Mouse (Mus musculus) naive thymus-derived CD4-positive, alpha-beta T cell, adult 2 months (primary cell): Measurements from ENCODE around the gene Pitpnb.
A peak's percentile ranks its signal among the peaks of the same experiment; 100 is the strongest.

Experiments used
- DNase-seq: peaks from one replicate; pipeline ENCODE4 v3.0.0-alpha.2; 2011; ENCODE audit warnings: low read depth

Pitpnb gene

DNA sequence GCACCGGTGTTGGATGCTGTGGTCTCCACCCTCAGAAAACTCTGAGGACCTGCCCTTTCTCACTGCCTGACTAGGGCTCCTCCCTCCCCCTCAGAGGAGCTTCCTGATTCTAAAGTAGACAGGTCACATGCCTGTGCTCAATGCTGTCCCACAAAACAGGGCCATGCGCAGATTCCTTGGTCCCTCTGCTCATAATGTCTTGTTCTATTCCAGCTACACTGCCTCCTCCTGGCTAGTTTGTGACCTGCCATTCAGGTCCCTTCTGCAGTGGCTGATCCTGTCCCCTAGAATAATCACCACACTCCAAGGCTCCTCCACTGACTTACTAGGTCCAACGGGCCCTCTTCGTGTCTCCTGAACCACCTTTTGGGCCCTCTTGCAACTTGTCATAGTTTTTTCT is 65.6 kb downstream of the Pitpnb start:
- DNase-seq: no peak

DNA sequence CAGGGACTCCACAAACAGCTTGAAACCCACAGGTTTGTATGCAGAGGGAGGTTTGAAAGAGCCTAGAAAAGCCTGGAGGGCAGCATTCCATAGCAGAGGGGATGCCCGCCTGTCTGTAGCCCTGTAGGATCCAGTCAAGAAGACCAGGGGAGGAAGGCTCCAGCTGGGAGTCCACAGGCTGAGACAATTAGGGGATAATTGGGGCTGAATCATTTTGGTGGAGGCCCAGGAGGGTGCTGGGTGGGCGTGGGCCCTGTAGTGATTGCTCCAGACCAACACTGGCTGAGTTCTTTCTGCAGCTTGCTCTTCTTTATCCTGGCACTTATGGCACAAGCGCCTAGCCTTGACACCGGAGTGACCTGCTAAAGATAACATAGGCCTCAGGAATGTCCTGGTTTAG is 67.9 kb downstream of the Pitpnb start:
- DNase-seq: no peak

DNA sequence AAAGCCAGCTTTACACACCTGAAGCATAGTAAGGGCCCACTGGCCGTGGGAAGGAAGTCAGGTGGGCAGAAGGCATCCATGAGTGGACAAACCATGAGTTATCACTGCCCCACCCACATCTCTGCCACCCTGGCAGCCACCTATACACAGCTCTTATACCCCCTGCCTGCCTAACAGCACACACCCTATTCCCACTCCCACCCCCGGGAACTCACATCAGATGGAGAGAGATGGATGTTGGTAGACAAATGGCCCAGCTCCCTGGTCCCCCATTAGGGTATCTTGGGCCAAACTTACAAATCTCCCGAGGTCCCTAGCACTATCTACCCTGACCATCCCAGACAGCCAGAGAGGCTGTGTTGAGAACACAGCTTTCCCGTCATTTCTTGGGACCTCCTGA is 68.7 kb downstream of the Pitpnb start:
- DNase-seq: no peak

DNA sequence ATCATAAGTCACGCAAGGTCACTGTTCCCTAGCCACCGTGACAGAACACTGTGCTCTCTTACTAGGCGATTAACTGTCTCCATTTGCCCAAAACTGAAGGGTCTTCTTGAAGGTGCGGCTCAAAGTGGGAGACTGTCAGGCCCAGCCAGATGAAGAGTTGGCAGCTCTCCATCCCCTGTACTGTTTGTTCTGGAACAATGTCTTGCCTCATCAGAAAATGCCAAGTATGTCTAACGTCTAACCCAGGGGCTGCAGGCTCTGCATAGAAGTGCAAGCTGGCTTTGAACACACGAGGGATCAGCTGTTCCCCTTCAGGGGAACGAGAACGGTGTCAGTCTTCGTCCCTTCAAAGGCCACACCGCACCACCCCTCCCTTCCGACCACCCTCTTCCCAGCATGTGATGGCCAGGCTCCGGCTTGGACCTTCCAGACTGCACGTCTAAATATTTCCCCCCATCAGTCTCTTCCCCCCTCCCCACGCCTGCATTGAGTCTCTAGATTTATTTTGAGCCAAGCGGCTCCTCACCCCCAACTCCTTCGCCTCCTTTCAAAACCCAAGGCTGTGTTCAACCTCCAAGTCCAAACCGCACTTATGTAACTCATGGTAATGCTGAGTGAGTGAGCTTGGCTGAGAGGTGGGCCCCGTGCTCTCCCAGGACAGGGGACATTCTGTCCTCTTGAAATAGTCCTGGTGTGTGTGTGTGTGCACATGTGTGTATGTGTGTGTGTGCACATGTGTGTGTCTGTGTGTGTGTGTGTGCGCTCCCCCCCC is 71.5 kb downstream of the Pitpnb start:
- DNase-seq: no peak

DNA sequence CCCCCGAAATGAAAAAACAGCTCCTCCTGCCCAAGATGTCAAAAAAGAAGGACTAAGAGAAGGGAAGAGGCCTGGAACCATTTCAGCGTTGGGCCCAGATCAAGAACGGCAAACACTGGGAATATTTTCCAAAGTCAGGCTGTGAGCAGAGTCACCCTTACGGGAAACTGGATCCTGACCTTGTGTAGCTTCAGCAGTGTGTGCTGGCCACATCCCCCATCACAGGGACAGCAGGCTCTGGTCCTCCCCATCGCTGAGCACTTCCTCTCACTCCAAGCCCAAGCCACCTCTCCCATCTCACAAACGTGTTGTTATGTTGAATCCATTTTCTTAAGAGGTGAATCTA is 72.1 kb downstream of the Pitpnb start:
- DNase-seq: no peak

DNA sequence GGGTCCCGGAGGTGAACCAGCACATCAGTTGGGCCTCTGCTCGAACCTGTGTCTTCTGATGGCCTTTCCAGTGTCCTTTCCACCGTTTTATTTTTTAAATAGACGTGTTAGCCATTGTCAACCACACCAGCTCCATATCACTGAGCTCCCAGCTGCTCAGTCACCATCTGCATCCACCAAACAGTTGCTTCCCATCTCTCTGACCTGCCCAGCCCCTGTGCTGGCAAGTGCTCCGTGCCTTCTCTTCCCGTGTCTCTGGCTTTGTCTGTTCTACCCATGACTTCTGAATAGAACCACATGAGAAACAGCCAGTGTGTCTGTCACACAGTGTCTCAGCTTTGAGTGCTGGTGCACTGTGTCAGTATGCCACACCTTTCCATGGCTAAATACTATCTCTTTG is 74.2 kb downstream of the Pitpnb start:
- no peak for DNase-seq

DNA sequence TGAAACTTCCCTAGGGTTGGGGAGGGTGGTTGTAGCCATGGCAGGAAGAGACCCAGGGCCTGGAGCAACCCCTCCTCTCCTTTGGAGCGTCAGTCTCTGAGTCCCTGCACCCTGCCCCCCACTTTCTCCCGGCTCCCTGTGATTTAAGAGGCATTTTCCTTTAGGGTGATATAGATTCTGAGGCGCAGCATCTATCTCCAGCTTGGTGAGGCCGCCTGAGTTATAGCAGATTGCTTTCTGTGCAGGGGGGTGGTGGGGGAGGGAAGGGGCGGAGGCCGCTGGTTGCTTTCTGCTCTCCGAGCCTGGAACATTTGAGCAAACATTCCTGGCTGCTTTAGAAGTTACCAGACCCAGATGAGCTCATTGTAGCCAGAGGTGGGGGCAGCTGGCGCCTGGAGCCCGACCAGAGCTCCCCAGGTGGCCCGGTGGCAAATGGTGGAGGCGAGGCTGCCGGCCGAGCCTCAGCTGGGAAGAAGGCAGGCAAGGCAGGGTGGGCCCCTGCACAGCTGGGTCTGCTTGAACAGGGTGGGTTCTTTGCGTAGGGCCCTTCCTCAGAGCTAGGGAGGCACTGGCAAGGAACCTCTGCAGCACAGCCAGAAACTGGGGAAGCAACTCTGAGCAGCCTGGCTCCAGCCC is 78.0 kb downstream of the Pitpnb start:
- no peak for DNase-seq

DNA sequence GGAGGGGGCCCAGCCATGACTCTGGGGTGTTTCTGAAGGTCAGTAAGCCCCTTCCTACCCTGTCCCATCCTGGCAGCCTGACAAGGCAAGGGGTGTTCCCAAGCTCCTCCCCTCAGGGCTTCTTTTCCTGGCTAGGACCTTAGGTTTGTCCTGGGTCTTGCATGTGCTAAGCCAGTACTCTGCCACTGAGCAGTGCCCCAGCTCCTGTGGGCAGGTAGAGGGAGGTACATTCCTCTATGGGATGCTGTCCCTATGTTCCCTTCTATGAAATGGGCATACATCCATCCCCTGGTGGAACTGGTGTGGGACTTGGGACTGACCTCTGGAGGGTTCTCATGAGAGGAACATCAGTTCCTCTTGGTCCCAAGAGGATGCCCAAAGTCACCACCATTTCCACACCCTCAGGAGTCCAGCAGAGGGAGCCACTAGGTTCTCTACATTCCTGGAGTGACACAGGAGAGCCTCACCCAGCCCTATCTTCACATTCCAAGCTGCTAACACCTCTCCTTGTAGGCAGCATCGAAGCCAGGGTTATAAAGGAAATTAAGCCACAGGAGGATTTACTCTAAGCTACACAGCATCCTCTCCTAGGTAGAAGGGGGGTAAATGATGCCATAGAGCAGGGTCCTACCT is 79.0 kb downstream of the Pitpnb start:
- DNase-seq: peak; percentile 17

DNA sequence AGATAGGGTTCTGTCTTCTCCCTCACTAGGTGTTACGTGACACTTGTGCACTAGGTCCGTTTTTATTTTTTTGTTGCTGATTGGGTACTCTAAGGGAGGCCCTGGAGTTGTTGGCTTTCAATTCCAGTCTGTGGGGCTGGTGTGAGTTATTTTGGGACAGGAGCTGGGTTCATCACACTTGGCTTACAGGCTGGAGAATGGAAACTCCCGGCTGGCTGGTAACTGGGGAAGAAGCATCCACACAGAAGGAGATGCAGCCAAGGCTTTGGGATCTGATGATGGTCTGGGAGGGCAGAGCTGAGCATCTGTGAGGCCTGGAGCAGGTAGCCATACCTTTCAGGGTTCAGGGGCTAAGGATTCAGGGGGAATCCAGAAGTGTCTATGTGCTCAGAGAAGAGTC is 80.1 kb downstream of the Pitpnb start:
- DNase-seq: no peak

DNA sequence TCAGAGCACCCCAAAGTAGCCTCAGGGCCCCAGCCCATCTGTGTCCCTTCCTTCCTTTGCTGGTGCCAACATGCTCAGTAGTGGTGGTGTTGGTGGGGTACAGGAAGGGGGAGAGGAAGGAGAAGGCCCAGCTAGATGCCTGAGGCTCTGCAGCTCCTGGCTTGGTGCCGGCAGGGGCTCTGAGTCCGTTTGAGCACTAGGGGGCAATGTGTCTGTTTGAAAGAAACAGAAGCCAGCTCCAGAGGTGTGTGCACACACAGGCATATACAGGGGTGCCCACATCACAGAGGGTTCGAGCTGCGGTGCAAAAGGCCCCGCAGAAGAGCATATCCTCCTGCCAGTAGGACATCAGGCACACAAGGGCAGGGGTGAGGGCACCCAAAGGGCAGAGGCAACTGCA is 83.6 kb downstream of the Pitpnb start:
- peak; percentile 81 for DNase-seq

DNA sequence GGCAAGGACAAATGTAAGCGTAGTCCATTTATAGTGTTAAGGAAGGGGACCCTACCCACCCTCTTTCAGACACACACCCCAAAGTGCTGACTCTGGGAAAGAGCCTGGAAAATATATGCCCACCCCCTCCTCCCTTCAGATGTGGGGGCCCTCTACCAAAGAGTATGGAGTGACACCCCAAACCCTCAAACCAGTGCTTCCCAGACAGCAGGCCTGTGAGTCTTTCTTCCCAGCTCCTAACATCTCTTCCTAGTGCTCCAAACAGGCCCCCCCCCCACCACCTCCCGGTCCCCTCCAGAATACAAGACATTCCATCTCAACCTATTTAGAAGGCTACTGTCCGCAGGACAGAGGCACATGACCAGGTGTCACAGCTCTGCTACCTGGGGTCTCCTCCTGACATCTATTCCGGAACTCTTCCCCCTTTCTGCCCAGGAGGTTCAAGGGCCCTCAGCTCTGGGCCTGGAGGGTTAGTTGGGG is 84.2 kb downstream of the Pitpnb start:
- no peak for DNase-seq

DNA sequence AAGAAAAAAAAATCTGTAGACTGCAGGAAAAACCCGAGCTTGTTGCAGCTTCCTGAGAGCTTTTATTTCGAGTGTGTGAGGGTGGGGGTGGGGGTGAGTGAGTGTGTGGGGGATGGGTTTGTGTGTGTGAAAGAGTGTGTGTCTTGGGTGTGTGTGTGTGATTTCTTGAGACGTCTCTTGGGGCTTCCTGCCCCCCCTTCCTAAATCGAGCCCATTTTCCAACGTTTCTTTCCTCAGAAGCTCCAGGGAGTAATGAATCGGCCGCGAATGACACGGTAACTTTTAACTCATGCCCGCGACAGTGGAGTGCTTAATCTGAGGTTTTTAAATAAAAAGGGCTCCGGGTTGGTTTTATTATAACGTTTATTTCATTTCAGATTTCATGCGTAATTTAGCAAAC is 85.0 kb downstream of the Pitpnb start:
- DNase-seq: peak; percentile 14

DNA sequence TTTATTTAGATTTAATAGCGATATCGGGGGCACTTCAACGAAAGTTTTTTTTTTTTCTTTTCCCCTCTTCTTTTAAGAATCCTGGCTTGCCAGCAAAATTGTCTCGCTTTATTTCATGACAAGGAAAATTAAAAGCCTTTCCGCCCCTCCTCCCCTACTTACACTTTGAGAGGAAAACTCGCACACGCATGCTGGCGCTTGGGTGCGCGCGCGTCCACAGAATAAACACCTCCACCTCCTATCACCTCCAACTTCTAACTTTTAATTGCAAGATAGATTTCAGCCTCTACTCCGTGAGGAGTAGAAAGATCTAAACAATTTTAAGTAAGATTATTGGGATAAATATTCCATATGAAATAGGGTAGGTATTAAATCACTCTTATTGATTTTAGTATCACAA is 85.5 kb downstream of the Pitpnb start:
- peak; percentile 48 for DNase-seq

DNA sequence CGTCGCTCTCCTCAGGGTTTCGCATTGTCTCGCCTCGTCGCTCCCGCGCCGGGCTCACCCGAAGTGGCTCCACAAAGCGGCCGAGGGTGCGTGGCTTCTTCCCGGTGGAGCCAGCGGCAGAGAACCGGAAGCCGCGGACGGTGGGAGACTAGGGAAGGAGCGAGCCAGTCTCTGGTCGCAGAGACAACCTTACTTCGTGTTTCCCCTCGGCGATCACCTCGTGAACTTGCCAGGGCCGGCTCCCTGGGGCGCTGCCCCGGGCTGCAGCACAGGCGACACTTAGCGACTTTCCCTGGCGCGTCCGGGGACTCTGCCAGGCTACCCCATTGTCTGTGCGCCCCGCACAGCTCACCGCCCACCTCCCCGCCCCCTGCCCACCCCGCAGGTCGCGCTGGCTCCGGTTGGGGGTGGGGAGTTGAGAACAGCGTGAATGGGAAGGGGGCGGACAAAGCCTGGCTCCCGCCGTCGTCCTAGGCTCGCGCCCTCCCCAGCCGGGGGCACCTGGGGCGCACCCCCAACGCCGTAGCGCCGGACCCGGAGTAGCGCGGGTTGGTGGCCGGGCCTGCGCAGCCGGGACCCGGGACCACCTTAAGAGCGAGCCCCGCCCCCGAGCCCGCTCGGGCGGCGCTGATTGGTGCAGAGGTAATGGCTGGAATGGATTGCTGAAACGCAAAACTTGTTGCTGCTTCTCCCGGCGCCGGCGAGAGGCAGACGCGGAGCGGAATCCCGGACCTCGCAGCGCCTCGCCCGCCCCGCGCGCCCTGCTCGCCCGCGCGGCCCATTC is 86.2 kb downstream of the Pitpnb start, which contains the start of gene Mn1:
TSS of gene Mn1 (plus strand) at position 772 of the 784 bp plus-strand sequence.
- peak; percentile 41 for DNase-seq

DNA sequence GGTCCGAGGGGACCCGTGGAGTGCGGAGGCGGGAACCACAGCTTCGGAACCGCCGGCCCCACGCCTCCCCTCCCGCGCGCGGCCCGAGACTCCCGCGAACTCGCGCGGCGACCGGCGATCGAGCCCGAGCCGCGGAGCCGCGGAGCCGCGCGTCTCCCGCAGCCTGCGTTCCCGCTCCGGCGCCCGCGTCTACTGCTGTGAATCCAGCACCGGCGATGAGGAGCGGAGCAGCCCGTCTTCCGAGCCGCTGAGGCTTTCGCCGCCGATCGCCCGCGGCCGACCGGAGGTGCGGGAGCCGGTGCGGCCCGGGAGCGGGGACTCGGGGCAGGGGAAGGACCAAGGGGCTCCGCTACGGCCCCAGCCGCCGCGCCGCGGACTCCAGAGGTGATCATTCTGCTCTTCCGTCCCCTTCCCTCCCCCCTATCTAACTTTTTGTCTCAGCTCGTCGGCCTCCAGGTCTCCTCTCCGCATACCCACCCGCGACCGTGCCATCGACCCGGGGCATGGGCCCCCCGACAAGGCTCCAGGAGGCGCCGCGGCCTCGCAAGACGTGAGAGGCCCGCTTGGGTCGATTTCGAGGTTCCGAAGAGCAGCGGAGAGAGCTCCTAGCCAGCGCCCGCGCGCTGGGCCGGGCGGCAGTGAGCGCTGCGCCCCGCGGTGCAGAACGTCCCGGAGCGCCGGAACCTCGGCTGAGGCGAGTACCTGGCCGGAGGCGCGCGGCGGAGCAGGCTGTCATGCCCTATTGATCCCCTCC is 87.0 kb downstream of the Pitpnb start:
- peak; percentile 39 for DNase-seq

DNA sequence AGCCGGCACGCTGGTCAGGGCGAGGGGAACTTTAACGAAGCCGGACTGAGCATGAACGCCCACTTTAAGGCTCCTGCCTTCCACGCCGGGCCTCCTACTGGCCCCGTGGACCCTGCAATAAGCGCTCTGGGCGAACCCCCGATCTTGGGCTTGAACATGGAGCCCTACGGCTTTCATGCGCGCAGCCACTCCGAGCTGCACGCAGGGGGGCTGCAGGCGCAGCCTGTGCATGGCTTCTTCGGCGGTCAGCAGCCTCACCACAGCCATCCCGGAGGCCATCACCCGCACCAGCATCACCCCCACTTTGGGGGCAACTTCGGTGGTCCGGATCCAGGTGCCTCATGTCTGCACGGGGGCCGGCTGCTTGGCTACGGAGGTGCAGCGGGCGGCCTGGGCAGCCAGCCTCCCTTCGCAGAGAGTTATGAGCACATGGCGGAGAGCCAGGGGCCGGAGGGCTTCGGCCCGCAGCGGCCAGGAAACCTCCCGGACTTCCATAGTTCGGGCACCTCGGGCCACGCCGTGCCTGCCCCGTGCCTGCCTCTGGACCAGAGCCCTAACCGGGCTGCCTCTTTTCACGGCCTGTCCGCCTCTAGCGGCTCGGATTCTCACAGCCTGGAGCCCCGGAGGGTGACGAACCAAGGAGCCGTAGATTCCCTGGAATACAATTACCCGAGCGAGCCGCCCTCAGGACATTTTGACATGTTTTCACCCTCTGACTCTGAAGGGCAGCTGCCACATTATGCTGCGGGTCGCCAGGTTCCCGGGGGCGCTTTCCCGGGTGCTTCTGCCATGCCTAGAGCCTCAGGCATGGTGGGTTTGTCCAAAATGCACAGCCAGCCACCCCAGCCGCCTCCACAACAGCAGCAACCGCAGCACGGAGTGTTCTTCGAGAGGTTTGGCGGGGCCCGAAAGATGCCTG is 87.9 kb downstream of the Pitpnb start:
- DNase-seq: peak; percentile 16

DNA sequence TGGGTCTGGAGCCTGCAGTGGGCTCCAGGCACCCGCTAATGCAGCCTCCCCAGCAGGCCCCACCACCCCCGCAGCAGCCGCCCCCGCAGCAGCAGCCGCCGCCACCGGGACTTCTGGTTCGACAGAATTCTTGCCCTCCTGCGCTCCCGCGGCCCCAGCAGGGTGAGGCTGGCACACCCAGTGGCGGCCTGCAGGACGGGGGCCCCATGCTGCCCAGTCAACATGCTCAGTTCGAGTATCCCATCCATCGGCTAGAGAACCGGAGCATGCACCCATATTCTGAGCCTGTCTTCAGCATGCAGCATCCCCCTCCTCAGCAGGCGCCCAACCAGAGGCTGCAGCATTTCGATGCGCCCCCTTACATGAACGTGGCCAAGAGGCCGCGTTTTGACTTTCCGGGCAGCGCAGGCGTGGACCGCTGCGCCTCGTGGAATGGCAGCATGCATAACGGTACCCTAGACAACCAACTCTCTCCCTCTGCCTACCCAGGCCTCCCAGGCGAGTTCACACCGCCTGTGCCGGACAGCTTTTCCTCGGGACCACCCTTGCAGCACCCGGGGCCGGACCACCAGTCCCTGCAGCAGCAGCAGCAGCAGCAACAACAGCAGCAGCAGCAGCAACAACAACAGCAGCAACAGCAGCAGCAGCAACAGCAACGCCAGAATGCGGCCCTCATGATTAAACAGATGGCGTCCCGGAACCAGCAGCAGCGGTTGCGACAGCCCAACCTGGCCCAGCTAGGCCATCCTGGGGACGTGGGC is 88.7 kb downstream of the Pitpnb start:
- DNase-seq: no peak

DNA sequence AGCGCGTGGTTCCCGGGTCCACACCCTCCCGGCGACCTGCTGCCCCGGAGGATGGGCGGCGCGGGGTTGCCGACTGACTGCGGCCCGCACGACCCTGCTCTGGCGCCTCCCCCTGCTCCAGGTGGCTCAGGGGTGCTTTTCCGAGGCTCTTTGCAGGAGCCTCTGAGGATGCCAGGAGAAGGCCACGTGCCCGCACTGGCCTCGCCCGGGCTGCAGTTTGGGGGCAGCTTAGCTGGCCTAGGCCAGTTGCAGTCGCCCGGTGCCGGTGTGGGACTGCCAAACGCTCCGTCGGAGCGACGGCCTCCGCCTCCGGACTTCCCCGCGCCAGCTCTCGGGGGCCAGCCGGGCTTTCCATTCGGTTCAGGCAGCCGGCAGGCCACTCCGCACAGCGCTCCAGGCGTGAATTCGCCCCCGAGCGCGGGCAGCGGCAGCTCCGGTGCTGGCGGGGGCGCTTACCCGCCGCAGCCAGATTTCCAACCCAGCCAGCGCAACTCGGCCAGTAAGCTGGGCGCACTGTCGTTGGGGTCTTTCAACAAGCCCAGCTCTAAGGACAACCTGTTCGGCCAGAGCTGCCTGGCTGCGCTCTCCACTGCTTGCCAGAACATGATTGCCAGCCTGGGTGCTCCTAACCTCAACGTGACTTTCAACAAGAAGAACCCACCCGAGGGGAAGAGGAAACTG is 89.6 kb downstream of the Pitpnb start:
- no peak for DNase-seq

DNA sequence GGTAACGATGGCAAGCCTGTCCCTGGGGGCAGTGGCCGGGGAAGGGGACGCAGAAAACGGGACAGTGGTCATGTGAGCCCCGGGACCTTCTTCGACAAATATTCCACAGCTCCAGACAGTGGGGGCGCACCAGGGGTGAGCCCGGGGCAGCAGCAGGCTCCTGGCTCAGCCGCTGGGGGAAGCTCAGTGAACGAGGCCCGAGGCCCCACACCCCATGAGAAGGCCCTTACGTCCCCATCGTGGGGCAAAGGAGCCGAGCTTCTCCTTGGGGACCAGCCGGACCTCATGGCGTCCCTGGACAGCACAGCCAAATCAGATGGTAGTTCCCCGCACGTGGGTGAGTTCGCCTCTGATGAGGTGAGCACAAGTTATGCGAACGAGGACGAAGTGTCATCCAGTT is 90.3 kb downstream of the Pitpnb start:
- no peak for DNase-seq
